Mouse (Mus musculus) kidney, adult 2 months (tissue): Measurements from ENCODE around the gene Adat3. TPM values are rescaled to one million over a fixed set of nuclear protein-coding genes. Genes with fewer than 3 reads are reported as not detected.
A peak's percentile ranks its signal among the peaks of the same experiment; 100 is the strongest.

Experiments used
- DNase-seq: peaks from one replicate; pipeline ENCODE4 v3.0.0; 2021
- H3K27ac ChIP-seq: fragments of 200-500 bp; 2 replicates; pipeline ENCODE4 v1.5.1; 2012; ENCODE audit warnings: low read depth, low read length, control low read depth, inconsistent platforms; ENCODE audit not compliant: insufficient read depth
- H3K27me3 ChIP-seq: fragments of 200-500 bp; replicated peaks from 2 replicates; pipeline ENCODE4 v1.6.1; 2012; ENCODE audit warnings: mild to moderate bottlenecking, moderate library complexity, low read length, inconsistent platforms; ENCODE audit not compliant: control insufficient read depth, insufficient read depth
- H3K36me3 ChIP-seq: fragments of 200-500 bp; 2 replicates; pipeline ENCODE4 v1.6.1; 2012; ENCODE audit warnings: mild to moderate bottlenecking, moderate library complexity, low read length, inconsistent platforms; ENCODE audit not compliant: control insufficient read depth, insufficient read depth
- H3K4me1 ChIP-seq: fragments of 200-500 bp; 2 replicates; pipeline ENCODE4 v1.6.1; 2011; ENCODE audit warnings: low read length; ENCODE audit not compliant: control insufficient read depth, insufficient read depth
- H3K4me3 ChIP-seq: fragments of 200-500 bp; 2 replicates; pipeline ENCODE4 v1.5.1; 2011; ENCODE audit warnings: mild to moderate bottlenecking, low read depth, low read length, control low read depth; ENCODE audit not compliant: insufficient read depth
- CTCF ChIP-seq: fragments of 200-500 bp; conservative IDR thresholded peaks from 2 replicates; pipeline ENCODE4 v1.5.1; 2011; ENCODE audit warnings: low read depth, mild to moderate bottlenecking, control low read depth, low read length, moderate library complexity, mixed read lengths; ENCODE audit not compliant: insufficient read depth, insufficient read length
- POLR2A ChIP-seq: fragments of 200-500 bp; IDR thresholded peaks from one replicate; pipeline ENCODE4 v1.6.1; 2011; ENCODE audit warnings: low read depth, low read length, control low read depth
- WGBS: fragments of 180-500 bp; shearing (Covaris S2); methylation state at CpG from one replicate; pipeline ENCODE4 v1.1.7; 2018; 5-methylcytosine and 5-hydroxymethylcytosine counted together
- polyA plus RNA-seq: library from polyadenylated mRNA; depleted of rRNA; stranded (reverse); fragments of >200 nt; gene quantifications from 2 replicates; pipeline ENCODE4 v1.2.3, GENCODE M21; 2012

The Adat3 gene
- polyA plus RNA-seq, 1 experiment: 3.4 TPM

DNA sequence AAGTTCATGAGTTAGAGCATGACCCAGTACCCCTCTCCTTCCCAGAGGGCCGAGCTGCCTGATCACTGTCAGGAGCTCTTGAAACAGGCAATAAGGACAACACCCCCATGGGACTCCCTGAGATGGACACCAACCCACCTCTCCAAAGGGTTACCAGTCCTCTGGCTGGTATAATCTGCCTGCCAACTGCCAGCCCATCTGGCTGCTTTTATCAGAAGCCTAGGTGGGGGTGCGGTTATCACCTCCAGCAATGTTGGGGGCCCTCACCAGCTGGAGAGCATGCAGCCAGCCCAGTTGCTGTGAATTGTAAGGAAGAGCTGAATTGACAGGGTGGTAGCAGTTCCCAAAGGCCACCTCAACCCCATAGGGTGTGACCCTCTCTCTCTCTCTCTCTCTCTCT is 30.2 kb upstream of the Adat3 start:
- Histone ChIP-seq H3K27me3 (no peaks in the 10 kb centered on the region), H3K4me1 (0 out of 2 replicates have a peak, but pooled peaks cover 6% of the 10 kb centered on the region), H3K4me3 (no peak overlapping the region), H3K27ac (no peak overlapping the region), H3K36me3 (no peaks in the 10 kb centered on the region)
- TF ChIP-seq POLR2A: no peak
- TF ChIP-seq CTCF: no peak
- no peak for DNase-seq
- 92% methylated on average over 2 of the region's 2 CpGs for WGBS

- no peak overlapping the region for H3K4me3 ChIP-seq
- peaks cover 9% of the 10 kb centered on the region for H3K4me1 ChIP-seq
- WGBS: 67% methylated on average over 9 of the region's 9 CpGs
- no peak for DNase-seq
- H3K27me3 ChIP-seq: no peaks in the 10 kb centered on the region
- no peak overlapping the region for H3K27ac ChIP-seq
- no peaks in the 10 kb centered on the region for H3K36me3 ChIP-seq
- TF ChIP-seq CTCF (no peak), POLR2A (no peak)
Measured at GRCm38 (mm10) chr10:80573944-80574343, 28.7 kb upstream of the Adat3 start.

DNA sequence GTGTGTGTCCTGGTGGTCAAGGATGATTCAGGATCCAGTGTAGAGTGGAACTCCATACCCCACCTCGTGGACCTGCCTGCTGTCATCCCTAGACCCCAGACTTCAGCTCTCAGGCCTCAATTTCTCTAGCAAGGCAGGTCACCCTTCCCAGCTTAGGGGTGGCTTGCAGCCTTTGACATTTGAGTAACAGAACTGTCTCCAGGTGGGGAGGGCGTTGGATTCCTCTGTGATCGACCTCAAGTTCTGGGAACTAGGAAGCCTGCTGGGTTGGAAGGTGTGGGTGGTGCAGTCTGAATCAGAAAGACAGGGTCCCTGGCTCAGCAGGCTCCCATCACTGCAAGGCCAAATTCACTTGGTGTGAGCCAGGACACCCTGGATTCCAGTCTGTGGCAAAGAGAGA is 27.8 kb upstream of the Adat3 start:
- H3K4me3 ChIP-seq: no peak overlapping the region
- 74% methylated on average over 3 of the region's 3 CpGs for WGBS
- DNase-seq: no peak
- no peak overlapping the region for H3K27ac ChIP-seq
- TF ChIP-seq POLR2A: no peak
- no peak for TF ChIP-seq CTCF
- no peaks in the 10 kb centered on the region for H3K36me3 ChIP-seq
- H3K4me1 ChIP-seq: peaks cover 14% of the 10 kb centered on the region
- no peaks in the 10 kb centered on the region for H3K27me3 ChIP-seq

DNA sequence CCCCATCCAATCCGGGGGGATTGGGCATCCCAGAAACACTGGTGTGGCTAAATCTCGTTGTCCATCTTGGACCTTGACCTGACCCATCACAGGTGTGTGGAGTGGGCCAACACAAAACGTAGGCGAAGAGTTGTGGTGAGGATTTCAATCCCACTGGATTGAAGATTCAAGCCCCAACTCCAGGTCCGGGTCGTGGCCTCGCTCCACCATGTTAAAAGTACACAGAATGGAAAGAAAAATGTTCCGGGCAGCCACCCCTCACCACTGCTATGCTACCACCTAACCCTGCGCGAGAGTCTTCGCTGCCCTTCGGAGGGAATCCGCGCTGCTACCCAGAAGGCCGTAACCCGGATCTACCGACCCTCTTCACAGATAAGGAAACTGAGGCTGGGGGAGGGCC is 26.8 kb upstream of the Adat3 start:
- no peak for DNase-seq
- Histone ChIP-seq H3K27me3 (no peaks in the 10 kb centered on the region), H3K4me1 (peaks cover 14% of the 10 kb centered on the region), H3K27ac (no peak overlapping the region), H3K4me3 (peak overlapping the region; percentile 84), H3K36me3 (no peaks in the 10 kb centered on the region)
- WGBS: 19% methylated on average over 17 of the region's 17 CpGs
- TF ChIP-seq CTCF (no peak), POLR2A (no peak)

DNA sequence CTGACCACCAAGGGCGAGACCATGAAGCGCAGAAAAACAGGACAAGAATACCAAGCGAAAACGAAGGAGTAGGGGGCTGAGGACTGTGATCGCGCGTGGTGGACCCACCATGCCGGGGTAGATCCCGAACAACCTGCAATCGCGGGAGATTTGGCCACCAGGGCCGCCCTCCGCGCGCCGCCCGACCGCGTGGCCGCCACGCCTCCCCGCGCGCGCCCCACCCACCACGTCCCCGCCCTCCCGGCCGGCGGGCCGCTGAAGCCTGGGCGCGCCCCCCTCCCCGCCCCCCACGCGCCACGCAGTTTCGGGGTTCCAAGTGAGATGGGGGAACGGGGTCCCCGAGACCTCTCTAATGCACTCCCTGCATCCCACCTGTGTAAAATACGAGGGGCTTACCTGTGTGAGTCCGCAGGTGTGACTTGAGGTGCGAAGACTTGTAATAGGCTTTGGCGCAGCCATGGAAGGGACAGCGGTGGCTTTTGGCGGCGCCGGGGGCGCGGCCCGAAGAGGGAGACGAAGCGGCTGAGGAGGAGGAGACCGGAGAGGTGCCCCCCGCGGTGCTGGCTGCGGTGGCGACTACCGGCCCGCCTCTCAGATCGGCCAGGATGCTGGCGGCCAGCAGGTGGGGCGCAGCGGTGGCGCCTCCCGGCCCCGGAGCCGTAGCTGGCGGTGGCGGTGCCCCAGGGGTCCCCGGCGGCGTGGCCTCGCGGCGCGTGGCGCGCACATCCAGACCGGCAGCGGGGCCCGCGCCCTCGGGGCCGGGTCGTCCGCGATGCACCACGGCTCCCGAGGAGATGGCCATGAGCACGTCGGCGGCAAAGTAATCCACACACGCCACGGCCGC is 26.1 kb upstream of the Adat3 start:
- Histone ChIP-seq H3K27ac (peak overlapping the region; percentile 65; the same call in 1 of the 2 replicates), H3K4me1 (peaks cover 11% of the 10 kb centered on the region), H3K36me3 (no peaks in the 10 kb centered on the region), H3K4me3 (peak overlapping the region; percentile 84), H3K27me3 (no peaks in the 10 kb centered on the region)
- under 1% methylated on average over 91 of the region's 96 CpGs for WGBS
- TF ChIP-seq POLR2A: no peak
- no peak for TF ChIP-seq CTCF
- peak; percentile 55 for DNase-seq

GRCm38 (mm10) chr10:80577195-80578130 is 25.2 kb upstream of the Adat3 start, which contains the start of gene Klf16:
Gene Klf16 (minus strand): TSS chr10:80577321.
- no peaks in the 10 kb centered on the region for H3K36me3 ChIP-seq
- peak; percentile 99 for DNase-seq
- peak within 1 kb of the TSS; percentile 84 for H3K4me3 ChIP-seq
- no peaks in the 10 kb centered on the region for H3K27me3 ChIP-seq
- peaks cover 11% of the 10 kb centered on the region for H3K4me1 ChIP-seq
- TF ChIP-seq POLR2A (peak; percentile 59), CTCF (no peak)
- 1% methylated on average over 87 of the region's 97 CpGs for WGBS
- peak within 1 kb of the TSS; percentile 93 for H3K27ac ChIP-seq
